Mouse (Mus musculus) liver, adult 2 months (tissue): ENCODE measurements around the gene Maml2.

Source experiments
- CTCF ChIP-seq: fragments of 200-500 bp; IDR thresholded peaks from 2 replicates; pipeline ENCODE4 v1.5.1; 2011; ENCODE audit warnings: low read depth, low read length, control low read depth
- POLR2A ChIP-seq: fragments of 200-500 bp; IDR thresholded peaks from 2 replicates; pipeline ENCODE4 v1.6.1; 2011; ENCODE audit warnings: low read length, control low read depth; ENCODE audit not compliant: insufficient read depth; ENCODE audit errors: extremely low read depth

GRCm38 (mm10) chr9:13440911-13441310 lies 143.2 kb downstream of the Maml2 start:
- TF ChIP-seq CTCF (no peak), POLR2A (no peak)
